In the genomic region with DNA sequence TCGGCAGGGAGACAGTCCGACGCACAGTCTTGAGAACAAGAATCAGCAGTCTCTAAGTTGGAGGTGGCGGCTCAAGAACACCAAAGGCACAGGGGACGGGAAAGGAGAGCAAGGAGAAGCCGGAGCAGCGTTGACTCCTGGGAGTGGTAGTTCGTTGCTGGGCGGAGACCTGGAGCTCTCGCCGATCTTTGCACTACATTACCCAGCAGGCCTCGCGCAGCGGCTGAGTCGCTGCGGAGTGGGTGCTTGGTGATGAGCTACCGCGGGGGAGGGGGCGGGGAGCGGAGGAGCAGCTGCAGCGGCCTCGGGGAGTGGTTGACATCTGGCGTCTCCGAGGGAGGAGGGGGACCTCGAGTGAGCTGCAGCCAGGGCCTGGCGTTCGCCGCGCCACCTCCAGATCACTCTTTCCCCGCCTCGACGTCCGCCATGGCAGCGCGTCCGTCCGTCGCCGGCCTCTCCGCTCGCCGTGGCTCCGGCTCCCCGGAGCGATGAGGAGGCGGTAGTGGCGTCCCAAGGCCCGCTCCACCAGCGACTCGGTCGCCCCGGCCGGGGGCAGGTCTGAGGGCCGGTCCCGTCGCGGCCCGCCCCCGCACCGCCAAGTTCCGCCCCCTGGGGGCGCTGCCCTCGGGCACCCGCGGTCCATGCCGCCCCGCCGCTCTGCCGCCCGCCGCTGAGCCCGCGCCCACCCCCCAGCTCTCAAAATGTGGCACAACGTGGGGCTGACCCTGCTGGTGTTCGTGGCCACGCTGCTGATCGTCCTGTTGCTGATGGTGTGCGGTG, we compare ENCODE assay signal across 8 mouse cellular contexts. TPM values are rescaled to one million over a fixed set of nuclear protein-coding genes. Genes with fewer than 3 reads are reported as not detected.
A peak's percentile ranks its signal among the peaks of the same experiment; 100 is the strongest.
DNase-seq lines count a peak whose midpoint lies in the region; ATAC-seq lines count a peak whose summit lies in the region.

Gene Smim13, plus strand, starts transcription at position 307 of the 780 bp plus-strand sequence.

- H3K4me1 ChIP-seq in forebrain, embryonic 14.5 days (ENCODE audit: control insufficient read depth, insufficient read depth, low read length): 0 out of 2 replicates have a peak, but pooled peaks cover 3% of the 10 kb centered on the region
- peaks cover 23% of the 10 kb centered on the region for H3K4me1 ChIP-seq in neural tube, embryonic 15.5 days

- no peaks in the 10 kb centered on the region for H3K27me3 ChIP-seq in forebrain, embryonic 14.5 days (replicated peaks; ENCODE audit: control insufficient read depth, insufficient read depth, low read length)
- H3K27me3 ChIP-seq in neural tube, embryonic 15.5 days (replicated peaks): no peaks in the 10 kb centered on the region

- H3K4me3 ChIP-seq in forebrain, embryonic 14.5 days (ENCODE audit: low read depth, low read length): peak within 1 kb of the TSS; percentile 70
- peak within 1 kb of the TSS; percentile 67 for H3K4me3 ChIP-seq in neural tube, embryonic 15.5 days (replicated peaks)

- peak; percentile 98 for ATAC-seq in forebrain, embryonic 14.5 days
- peak; percentile 97 for ATAC-seq in neural tube, embryonic 15.5 days (ENCODE audit: low FRiP score)

- DNase-seq in ES-CJ7 (ENCODE audit: low read depth, low spot score): peak; percentile 98
- DNase-seq in cerebellum, adult 11 months: peak; percentile 88
- peak; percentile 99 for DNase-seq in forebrain, embryonic 14.5 days (ENCODE audit: low spot score)
- DNase-seq in heart, postnatal 14 days: peak; percentile 90 to 91
- DNase-seq in layer of hippocampus, adult 11-12 months (ENCODE audit: low spot score): peak; percentile 96
- peak; percentile 96 to 97 for DNase-seq in lung, adult 18-20 months
- DNase-seq in testis, postnatal 14 days (ENCODE audit: low spot score): peak; percentile 95

- peak within 1 kb of the TSS; percentile 80 for H3K9ac ChIP-seq in forebrain, embryonic 14.5 days (ENCODE audit: low read length)
- peak within 1 kb of the TSS; percentile 80 for H3K9ac ChIP-seq in neural tube, embryonic 15.5 days (replicated peaks)

- peak within 1 kb of the TSS; percentile 73 for H3K4me2 ChIP-seq in forebrain, embryonic 14.5 days (ENCODE audit: low read length)
- H3K4me2 ChIP-seq in neural tube, embryonic 15.5 days: peak within 1 kb of the TSS; percentile 68

- peak within 1 kb of the TSS; percentile 83 for H3K27ac ChIP-seq in forebrain, embryonic 14.5 days (ENCODE audit: low read depth, low read length)
- H3K27ac ChIP-seq in neural tube, embryonic 15.5 days (replicated peaks): peak within 1 kb of the TSS; percentile 90

- no peaks in the 10 kb centered on the region for H3K9me3 ChIP-seq in forebrain, embryonic 14.5 days (replicated peaks; ENCODE audit: control insufficient read depth, low read length)
- no peaks in the 10 kb centered on the region for H3K9me3 ChIP-seq in neural tube, embryonic 15.5 days (replicated peaks)

- no peaks in the 10 kb centered on the region for H3K36me3 ChIP-seq in forebrain, embryonic 14.5 days (ENCODE audit: control insufficient read depth, insufficient read depth, low read length)
- H3K36me3 ChIP-seq in neural tube, embryonic 15.5 days: no peaks in the 10 kb centered on the region

- WGBS in forebrain, embryonic 14.5 days: 1% methylated on average over 73 of the region's 78 CpGs
- under 1% methylated on average over 60 of the region's 78 CpGs for WGBS in neural tube, embryonic 15.5 days

- intact Hi-C loops in heart, postnatal 14 days (cut with DNase I): no loop called here

RNA-seq across cellular contexts. Expression of gene Smim13, which starts in this region (rescaled TPM):
- 18.3 and 20.1 TPM in 2 replicates for polyA plus RNA-seq in forebrain, embryonic 14.5 days (2014; fragmentation: Nextera tagmentation; extraction: Ambion mirVana)
- 10 to 100 TPM; 22.5 to 22.7 TPM for total RNA-seq in heart, postnatal 14 days (2021)
- polyA plus RNA-seq in neural tube, embryonic 15.5 days (2015; fragmentation: Nextera tagmentation; extraction: Ambion mirVana): 28.2 and 31.2 TPM in 2 replicates

Comparison
In these comparisons a context has a peak if more than half of its experiments do, and no peak if none do; other contexts are left out.
1. Peak in every context shown above with its lines: DNase-seq, ATAC-seq, H3K4me3 ChIP-seq and H3K27ac ChIP-seq.